Mouse (Mus musculus) cerebellum, adult 2 months (tissue): Measurements from ENCODE around the gene Cwh43.

ENCODE experiments used
- CTCF ChIP-seq: fragments of 200-500 bp; IDR thresholded peaks from 2 replicates; pipeline ENCODE4 v1.5.1; 2011; ENCODE audit warnings: low read depth, mild to moderate bottlenecking, control low read depth, low read length, moderate library complexity, borderline replicate concordance; ENCODE audit not compliant: insufficient read depth
- POLR2A ChIP-seq: fragments of 200-500 bp; IDR thresholded peaks from 2 replicates; pipeline ENCODE4 v1.6.1; 2011; ENCODE audit warnings: low read length, control low read depth, borderline replicate concordance; ENCODE audit not compliant: insufficient read depth

GRCm38 (mm10) chr5:73414172-73414571 is 8.3 kb downstream of the Cwh43 start:
- TF ChIP-seq CTCF (no peak), POLR2A (no peak)
